Mouse (Mus musculus): Measurements from ENCODE around the gene A030005K14Rik.

A030005K14Rik gene

GRCm38 (mm10) chr1:83034509-83034908 is 24.7 kb downstream of the A030005K14Rik start:
- DNase-seq = no peak

DNA sequence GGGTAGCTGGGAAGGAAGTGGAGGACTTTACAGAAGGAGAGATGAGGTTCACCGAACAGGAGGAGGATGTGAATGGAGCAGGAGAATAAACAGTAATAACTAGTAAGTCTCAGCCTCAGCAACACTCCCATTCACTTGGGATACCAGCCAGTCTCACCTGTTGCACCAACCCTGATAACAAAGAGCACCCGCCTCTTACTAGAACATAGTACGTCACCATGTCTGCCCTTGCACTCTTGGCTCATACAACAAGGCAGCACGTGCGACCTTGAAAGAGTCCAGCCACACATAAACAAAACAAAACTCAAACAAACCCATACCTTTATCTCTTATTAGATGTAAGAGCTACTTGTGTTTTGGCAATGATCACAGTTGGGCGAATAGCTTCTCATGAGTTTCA is 26.7 kb downstream of the A030005K14Rik start:
- DNase-seq = no peak

- no peak for DNase-seq
Measured at GRCm38 (mm10) chr1:83031950-83032349, 27.2 kb downstream of the A030005K14Rik start.

- DNase-seq = no peak
Measured at GRCm38 (mm10) chr1:83016556-83016955, 42.6 kb downstream of the A030005K14Rik start.

GRCm38 (mm10) chr1:83015329-83015879 is 43.8 kb downstream of the A030005K14Rik start:
- no peak for DNase-seq

- no peak for DNase-seq
Measured at GRCm38 (mm10) chr1:83014477-83014876, 44.7 kb downstream of the A030005K14Rik start.
